Mouse (Mus musculus) inflammation-experienced regulatory T-cells, adult 6 months (primary cell): ENCODE results near the gene Fuca1. TPM values are rescaled to one million over a fixed set of nuclear protein-coding genes. Genes with fewer than 3 reads are reported as not detected.
A peak's percentile ranks its signal among the peaks of the same experiment; 100 is the strongest.
"Not testable (repeated sequence)": the region's sequence is repeated elsewhere in the genome, so short reads cannot be mapped to it uniquely, and the experiment has no call there.

Experiments
- ATAC-seq: one replicate; pipeline ENCODE4 v1.8.0; 2017
- polyA plus RNA-seq, 3 experiments: library from polyadenylated mRNA; unstranded; fragments of 100-300 nt; shearing (Covaris generic); gene quantifications; one replicate each; pipeline ENCODE4 v1.2.1; 2017

Gene Fuca1
- polyA plus RNA-seq, 3 experiments from 2014 or later = 81.7 to 101 (median 98.9) TPM

DNA sequence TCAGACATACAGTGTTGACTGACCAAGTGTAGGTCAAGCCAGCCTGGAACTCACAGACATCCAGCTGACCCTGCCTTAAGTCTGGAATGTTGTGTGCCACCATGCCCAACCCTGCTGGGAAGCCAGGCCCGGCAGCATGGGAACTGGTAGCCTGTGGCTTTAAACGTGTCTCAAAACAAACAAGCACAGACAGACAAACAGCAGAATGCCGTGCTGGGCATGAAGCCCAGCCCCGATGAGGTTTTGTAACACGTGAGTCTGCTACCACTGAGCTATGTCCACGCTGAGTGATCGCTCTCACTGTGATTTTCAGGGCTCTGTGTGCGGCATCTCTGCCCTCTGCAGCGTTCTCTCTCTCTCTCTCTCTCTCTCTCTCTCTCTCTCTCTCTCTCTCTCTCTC, 35.4 kb downstream of the Fuca1 start:
- no peak for ATAC-seq

DNA sequence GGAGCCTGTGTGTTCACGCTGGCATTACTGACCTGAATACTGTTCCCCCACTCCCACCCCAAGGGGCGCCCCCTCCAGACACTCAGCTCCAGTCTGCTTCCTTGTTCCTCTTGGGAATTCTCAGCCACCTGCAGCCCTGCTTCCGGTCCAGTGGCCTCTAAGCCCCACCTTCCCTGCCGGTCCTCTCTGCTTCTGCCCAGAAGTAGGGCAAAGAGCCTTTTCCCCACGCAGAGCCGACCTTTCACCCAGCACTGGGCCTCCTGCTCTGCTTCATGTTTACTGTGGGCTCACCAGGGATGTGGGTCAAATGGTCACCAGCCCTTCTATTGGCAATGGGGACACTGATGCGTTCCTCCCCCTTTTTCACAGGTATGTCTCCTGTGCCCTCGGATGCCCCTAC, 37.8 kb downstream of the Fuca1 start:
- ATAC-seq = no peak

DNA sequence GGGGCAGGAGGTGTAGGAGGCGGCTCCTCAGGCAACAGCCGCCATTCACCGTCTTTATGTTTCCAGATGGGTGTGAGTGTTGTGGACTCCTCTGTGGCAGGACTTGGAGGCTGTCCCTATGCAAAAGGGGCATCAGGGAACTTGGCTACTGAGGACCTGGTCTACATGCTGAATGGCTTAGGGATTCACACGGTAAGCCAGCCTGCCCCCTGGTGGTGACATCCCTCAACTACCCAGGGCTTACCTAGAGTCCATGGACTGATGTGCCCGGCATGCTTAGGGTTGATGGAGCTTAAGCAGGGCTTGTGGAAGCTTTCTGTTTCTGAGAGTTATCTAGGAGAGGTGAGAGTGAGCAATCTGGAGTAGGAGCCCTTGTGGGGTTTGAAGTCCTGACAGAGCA, 40.2 kb downstream of the Fuca1 start:
- ATAC-seq = peak; percentile 52

DNA sequence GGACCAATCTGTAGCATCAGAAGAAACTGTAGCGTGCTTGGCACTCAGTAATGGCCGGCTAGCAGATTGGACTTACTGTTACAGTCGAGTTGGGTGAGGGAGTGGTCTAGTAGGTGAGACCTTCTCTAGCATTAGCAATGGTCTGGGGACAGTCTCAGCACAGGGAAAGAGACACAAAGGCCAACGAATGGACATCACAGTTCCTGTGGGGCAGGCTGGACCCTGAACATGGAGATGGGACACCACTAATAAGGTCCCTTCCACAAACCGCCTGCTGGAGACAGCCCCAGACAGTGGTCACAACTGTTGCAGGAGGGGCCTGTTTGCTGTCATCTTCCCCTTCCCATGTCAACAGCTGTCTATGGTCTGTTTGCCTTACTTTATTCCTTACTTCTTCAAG, 41.2 kb downstream of the Fuca1 start:
- ATAC-seq = no peak

DNA sequence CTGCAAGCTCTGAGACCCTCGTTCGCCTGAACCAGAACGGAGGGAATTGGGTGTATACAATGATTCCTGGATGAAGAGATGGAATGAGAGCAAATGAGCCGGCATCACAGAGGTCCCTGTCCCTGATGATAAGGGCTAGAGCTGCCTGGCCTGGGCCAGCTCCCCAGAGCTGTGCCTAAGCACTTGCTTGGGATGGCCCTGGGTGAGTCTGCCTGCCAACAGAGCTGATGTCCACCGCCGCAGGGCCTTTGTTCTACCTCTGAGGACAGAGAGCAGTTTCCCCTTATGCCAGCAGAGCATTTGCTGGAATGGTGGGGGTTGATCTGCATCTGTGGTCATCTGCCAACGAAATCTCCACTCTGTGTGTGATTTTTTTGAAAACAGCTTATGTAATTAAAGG, 41.7 kb downstream of the Fuca1 start:
- no peak for ATAC-seq

DNA sequence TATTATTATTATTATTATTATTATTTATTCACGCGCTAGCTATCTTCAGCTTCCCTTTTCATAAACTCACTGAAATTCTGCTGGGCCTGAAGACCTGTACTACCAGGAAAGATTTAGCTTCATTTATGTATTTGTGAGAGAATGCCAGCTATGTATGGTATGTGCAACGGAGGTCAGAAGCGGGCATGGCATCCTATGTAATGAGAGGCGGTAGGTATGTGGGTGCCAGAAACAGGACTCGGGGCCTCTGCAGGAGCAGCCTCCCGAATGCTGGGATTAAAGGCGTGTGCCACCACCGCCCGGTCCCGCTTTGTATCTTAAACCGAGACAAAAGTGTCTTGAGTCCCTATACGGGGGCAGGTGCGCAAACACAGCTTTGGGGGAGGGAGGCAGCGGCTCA, 42.4 kb downstream of the Fuca1 start:
- no peak for ATAC-seq

DNA sequence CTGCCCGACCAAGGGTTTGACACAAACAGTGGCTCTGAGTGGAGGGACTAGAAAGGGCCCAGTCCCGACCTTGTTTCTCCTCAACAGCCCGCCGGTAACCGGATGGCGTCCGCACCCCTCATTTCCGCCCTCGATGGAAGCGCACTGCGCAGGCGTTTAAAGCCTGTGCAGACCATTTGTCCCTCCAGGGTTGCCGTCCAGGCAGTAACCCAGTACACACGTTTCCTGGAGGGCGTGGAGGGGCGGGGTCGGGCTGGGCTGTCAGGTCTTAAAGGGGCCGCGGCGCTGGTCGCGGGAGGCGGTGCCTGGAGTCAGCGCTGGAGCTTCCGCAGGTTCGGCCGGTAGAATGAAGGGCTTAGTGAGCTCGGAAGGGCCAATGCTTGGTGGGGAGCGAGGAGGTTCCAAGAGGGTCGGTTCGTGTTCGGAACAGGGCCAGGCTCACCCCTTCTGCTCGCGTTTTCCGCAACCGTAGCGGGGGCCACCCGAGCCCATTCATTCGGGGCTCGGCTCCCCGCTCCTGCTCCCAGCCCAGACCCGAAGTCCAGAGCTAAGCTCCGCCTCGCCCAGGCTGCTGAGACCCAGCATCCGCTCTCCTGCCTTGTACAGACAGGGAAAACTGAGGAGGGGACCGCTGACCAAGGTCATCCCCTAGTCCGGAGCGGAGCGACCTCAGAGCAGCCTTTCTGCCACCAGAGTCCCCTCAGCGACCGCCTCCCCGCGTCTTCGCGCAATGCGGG, 43.1 kb downstream of the Fuca1 start, which contains the start of gene Gale:
TSS of gene Gale (plus strand) at position 271 of the 737 bp plus-strand sequence.
- ATAC-seq = peak; percentile 85

DNA sequence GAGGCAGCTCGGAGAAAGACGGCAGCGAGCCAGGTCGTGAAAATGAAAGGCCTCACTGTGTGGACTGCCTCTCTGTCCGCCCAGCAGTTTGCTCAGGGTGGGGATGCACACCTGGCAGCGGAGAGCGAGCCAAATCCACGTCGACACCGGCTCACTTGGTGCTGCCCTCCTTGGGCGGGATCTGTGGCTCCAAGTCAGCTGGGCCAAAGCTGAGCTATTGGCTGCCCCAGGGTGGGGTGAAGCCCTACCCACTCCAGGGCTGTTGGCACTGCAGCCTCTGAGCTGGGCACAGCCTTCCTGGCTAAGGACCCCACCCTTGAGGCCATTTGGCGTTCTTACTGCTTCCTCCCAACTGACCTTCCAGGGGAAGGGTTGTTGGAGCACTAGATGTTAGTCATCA, 43.9 kb downstream of the Fuca1 start:
- no peak for ATAC-seq

DNA sequence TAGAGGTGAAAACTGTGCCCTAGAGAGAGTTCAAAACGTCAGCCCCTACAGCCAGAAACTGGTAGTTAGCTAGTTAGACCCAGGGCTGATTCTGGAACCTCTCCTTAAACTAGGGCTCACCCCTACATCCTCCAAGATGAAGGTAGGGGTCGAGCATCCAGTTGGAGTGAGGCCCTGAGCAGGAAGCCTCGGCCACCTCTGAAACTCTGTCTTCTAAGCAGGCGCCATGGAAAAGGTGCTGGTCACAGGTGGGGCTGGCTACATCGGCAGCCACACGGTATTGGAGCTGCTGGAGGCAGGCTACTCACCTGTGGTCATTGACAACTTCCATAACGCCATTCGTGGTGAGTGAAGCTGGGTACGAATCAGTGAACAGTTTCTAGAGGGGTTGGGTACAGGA, 44.6 kb downstream of the Fuca1 start:
- ATAC-seq = no peak

DNA sequence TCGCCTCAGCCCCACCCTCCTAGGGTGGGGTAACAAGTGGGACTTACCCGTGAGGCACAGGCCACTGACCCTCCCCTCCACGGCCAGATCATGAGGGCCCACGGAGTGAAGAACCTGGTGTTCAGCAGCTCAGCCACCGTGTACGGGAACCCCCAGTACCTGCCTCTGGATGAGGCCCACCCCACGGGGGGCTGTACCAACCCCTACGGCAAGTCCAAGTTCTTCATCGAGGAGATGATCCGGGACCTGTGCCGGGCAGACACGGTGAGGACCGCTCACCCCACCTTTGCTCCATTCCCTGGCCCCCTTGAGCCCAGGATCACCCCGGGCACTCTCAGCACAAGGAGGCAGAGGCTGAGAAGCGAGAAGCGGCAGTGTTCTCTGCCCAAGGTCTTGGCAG, 45.7 kb downstream of the Fuca1 start:
- no peak for ATAC-seq

DNA sequence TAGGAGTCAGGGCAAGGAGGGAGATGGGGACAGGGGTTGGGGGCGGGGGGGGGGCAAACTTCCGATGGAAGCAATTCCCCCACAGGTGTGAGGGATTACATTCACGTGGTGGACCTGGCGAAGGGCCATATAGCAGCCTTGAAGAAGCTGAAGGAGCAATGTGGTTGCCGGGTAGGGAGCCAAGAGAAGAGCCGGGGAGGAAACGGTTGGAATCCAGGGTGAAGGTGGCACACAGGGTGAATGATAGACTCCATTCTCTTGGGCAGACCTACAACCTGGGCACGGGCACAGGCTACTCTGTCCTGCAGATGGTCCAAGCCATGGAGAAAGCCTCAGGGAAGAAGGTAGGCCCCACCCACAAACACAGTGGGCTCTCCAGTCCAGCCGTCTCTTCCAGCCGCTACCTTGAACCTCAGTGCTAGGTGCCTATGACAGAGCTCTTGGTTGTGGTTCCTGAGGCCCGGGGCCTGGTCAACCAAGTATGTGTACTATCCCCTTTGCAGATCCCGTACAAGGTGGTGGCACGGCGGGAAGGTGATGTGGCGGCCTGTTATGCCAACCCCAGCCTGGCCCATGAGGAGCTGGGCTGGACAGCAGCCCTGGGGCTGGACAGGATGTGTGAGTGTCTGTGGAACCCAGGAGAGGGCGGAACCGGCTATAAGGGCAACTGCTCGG, 46.7 kb downstream of the Fuca1 start:
- ATAC-seq = no peak

DNA sequence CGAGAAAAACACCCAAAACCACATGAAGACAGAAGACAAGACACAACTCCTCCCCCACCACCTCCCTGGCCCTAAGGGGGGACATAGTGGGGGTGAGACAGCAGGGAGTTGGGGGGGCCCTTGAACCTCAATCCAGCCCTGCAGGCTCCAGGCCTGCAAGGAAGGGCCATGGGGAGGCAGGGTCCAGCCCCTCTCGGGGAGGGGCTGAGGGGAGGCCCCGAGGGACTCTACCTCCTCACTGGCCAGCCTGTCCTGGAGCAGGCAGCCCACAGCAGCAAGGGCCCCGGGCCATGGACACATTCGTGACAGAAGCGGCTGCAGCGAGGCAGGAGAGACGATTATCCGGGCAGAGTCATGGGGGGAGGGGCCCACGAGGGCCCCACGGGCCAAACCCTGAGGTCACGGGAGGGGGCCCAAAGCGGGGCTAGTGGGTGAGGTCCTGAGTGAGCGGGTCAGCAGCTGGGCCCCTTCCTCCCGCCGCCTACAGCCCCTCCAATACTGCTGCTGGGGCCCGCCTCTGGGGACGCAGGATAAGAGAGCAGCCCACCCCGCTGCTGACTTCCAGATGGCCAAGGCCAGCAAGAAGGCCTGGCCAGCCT, 47.8 kb downstream of the Fuca1 start:
- no peak for ATAC-seq

DNA sequence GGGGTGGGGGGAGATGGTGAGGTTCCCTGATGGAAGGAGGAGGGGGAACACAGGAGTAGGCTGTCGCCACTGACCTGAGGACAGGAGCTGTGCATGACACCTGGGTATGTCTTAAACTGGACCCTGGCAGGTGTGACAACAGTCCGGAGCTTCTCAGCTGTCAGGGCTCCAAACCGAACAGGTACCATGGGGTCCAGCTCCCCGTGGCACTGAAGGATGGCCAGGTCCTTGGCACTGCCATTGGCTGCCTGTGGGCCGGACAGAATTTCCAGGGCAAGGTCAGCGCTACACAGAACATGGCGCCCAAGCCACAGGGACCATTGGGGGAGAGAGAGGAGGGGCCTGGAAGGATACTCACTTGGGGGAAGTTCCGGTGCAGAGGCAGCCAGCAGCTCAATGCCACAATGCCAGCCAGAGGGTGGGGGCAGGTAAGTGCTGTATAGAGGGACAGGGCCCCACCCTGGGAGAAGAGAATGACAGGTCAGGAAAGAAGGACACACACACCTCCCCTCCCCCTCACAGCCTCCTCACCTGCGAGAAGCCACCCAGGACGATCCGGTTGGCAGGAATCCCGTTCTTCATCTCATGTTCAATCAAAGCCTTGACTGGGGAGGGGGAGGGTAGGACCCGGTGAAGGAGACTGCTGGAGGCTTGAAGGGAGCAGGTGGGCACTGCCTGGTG, 48.7 kb downstream of the Fuca1 start:
- no peak for ATAC-seq

DNA sequence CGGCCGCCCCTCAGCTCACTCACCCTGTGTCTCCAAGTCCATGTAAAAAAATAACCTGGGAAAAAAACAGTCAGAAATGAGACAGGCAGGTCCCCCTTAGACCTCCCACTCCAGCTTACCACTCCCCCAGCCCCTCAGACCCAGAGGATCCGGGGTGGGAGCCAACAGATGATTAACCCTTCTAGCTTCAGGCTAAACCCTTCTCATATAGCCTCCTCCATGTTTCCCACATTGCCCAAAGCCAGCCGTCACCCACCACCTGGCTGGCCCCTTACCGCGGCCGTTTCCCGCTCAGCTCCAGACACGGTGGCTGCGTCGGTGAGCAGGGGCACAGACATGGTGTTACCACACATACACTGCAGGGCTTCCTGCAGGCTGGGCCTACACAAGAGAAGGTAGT, 50.0 kb downstream of the Fuca1 start:
- ATAC-seq = no peak

DNA sequence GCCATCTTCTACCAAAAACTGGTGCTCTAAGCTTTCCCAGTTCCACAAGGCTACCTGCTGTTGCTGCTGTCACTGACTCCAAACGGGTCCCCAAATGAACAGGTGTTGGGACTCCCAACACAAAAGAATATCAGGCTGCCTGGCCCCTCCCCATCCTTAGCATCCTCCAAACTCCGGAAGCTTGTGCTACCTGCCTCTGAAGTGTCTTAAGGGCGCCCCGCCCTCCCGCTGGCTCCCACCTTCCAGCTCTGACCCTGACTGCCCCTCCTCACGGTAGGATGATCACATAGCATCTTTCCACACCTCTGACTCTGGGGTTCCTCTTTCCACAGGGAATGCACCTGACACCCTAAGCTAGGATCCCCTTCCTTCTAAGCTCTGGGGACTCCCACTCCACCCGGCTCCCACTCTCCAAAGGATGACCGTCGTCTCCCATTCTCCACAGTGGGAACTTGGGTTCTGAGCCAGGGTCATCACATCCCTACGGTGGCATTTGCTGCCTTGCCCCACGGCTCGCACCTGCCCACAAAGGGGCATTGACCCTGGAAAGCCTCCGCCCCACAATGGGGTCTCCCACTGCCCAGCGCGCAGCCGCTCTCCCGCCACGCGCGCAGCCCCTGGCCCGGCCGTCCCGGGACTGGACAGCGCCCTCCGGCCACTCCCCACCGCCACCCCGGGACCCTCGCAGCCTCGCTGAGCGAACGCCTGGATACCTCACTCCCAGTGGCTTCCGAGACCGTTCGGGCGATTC, 51.4 kb downstream of the Fuca1 start:
- peak; percentile 49 for ATAC-seq

DNA sequence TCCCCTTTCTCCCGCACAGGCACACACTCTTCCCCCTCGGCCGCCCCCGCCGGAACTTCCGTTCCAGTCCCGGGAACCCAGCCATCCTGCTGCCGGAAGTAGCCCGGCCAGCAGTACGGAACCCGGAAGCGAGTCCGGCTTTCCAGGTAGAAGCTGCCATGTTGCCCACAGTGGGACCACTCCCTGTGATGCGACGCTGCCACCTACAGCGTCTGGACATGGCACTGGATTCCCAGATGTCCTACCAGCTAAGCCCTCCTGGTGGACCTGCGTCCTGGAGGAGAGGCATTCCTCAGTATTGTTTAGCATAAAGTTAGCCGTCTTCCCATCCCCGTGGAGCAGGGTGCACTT, 52.0 kb downstream of the Fuca1 start, which contains the start of gene Lypla2:
TSS of gene Lypla2 (minus strand) at position 71 of the 351 bp plus-strand sequence.
- ATAC-seq = peak; percentile 83

DNA sequence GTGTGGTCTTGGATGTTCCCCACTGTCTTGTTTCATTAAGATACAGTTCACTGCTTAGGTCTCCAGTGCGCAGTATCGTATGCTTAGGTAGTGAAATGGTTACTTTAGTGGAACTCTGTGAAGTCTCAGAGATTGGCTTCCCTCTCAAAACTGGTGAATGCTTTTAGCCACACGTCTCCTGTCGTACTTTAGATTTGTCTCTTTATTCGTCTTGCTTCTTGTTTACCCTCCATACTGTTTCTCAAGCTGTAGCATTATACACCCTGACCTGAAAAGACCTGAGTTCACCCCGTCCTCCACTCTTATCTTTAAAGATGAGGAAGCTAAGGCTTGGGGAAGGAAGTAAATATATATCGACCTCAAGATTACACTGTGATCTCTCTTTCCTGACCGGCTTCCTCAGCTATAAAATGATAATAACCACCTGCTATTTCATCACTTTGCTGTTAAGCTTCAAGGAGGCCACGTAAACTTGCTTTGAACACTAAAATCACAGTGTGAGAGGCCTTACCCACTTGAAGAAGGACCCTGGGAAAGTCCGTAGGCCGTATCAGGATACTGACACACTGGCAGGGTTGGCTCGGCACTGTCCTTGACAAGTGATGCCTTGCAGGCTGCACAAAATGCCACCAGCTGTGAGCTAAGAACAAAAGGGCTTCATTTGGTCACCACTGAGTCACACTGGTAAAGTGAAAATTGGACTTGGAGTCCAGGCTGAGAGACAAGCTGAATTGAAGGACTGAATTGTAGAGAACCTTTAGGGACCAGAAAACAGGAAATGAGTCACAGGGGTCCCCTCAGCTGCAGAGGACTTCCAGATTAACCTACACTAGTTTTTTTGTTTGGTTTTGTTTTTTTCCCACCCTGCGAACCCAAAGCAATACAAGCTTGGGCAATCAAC, 52.6 kb downstream of the Fuca1 start:
- peak; percentile 27 for ATAC-seq

DNA sequence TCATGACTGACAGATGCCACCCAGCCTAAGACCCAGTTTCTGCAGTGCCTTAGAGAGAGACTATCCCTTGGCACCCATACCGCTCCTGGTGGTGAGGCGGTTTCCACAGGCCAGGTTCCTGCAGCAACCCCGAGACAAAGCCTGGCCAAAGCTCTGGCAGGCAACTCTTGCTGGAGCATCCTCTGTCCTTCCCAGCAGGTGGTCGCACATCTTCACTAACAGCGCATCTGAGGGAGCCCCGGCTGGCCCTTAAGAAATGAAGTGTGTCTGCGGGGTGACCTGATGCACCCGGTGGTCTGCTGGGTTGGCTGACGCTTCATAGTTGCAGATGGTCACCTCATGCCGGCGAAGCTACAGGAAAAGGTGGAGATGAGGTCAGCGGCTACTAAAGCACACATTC, 55.6 kb downstream of the Fuca1 start:
- ATAC-seq = no peak

DNA sequence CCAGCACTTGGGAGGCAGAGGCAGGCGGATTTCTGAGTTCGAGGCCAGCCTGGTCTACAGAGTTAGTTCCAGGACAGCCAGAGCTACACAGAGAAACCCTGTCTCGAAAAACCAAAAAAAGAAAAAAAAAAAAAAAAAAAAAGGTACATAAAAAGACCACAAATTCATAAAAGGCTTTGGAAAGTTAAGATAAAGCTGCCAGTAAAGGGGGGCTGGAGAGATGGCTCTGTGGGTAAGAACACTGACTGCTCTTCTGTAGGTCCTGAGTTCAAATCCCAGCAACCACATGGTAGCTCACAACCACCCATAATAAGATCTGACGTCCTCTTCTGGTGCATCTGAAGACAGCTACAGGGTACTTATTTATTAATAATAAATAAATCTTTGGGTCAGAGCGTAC, 59.7 kb downstream of the Fuca1 start:
- not testable (repeated sequence) for ATAC-seq

DNA sequence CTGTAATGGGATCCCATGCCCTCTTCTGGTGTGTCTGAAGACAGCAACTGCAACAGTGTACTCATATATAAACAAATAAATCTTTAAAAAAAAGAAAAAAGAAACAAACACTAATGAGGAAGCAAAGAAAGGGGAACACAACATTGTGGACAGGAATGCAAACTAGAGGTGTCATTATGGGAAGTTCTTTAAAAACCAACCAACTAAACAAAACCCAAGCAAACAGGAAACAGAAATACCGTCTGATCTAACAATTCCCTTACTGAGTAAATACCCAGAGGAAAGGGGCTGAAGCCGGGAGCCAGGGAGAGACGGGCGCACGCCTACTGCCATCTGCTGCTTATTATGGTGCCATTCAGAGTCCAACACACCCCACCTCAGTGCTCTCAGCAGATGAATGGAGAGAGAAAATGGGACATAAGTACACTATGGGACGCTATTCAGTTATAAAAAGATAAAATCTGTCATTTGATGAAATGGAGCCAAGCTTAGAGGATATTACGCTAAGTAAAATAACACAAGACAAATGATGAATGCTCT, 61.1 kb downstream of the Fuca1 start:
- ATAC-seq = no peak

DNA sequence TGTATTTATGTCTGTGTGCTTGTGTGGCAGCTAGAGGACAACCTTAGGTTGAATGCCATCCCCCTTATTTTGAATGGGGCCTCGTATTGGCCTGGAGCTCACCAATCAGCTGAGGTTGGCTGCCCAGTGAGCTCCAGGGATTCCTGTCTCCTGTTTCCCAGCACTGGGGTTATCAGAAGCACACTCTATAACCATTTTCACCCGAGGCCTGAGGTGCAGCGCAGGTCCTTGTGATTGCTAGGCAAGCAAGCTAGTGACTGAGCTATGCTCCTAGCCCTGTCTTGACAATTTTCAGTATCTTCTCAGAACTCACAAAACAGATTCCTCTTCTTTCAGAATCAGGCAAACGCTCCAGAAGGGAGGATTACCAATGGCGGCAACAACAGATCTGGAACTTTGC, 64.0 kb downstream of the Fuca1 start:
- no peak for ATAC-seq
